Mouse (Mus musculus) stomach, embryonic 15.5 days (tissue): ENCODE measurements around the gene Snx5. TPM values are rescaled to one million over a fixed set of nuclear protein-coding genes. Genes with fewer than 3 reads are reported as not detected.

Experiments
- ATAC-seq: fragments of 200-750 bp; cut with Nextera tagmentation; 2 replicates; pipeline ENCODE4 v1.8.0; 2017; ENCODE audit warnings: low read depth, moderate number of reproducible peaks, moderate TSS enrichment; ENCODE audit not compliant: insufficient read depth, low FRiP score
- H3K27ac ChIP-seq: fragments of 300-500 bp; sonication (generic); 2 replicates; pipeline ENCODE4 v1.5.1; 2015; ENCODE audit warnings: mild to moderate bottlenecking, inconsistent platforms
- H3K27me3 ChIP-seq: fragments of 300-500 bp; sonication (generic); replicated peaks from 2 replicates; pipeline ENCODE4 v1.6.1; 2015; ENCODE audit warnings: inconsistent platforms
- H3K36me3 ChIP-seq: fragments of 300-500 bp; sonication (generic); 2 replicates; pipeline ENCODE4 v1.6.1; 2015; ENCODE audit warnings: inconsistent platforms
- H3K4me1 ChIP-seq: fragments of 300-500 bp; sonication (generic); 2 replicates; pipeline ENCODE4 v1.6.1; 2015; ENCODE audit warnings: inconsistent platforms
- H3K4me2 ChIP-seq: fragments of 300-500 bp; sonication (generic); 2 replicates; pipeline ENCODE4 v1.6.1; 2015; ENCODE audit warnings: mild to moderate bottlenecking, inconsistent platforms
- H3K4me3 ChIP-seq: fragments of 300-500 bp; sonication (generic); replicated peaks from 2 replicates; pipeline ENCODE4 v1.5.1; 2015; ENCODE audit warnings: inconsistent platforms
- H3K9ac ChIP-seq: fragments of 300-500 bp; sonication (generic); 2 replicates; pipeline ENCODE4 v1.6.1; 2015; ENCODE audit warnings: inconsistent platforms
- H3K9me3 ChIP-seq: fragments of 300-500 bp; sonication (generic); 2 replicates; pipeline ENCODE4 v1.6.1; 2016; ENCODE audit warnings: inconsistent platforms
- WGBS: fragments of 180-500 bp; shearing (Covaris S2); methylation state at CpG from one replicate; pipeline ENCODE4 v1.1.7; 2015; 5-methylcytosine and 5-hydroxymethylcytosine counted together
- polyA plus RNA-seq: library from polyadenylated mRNA; unstranded; fragments of >200 nt; fragmentation: Nextera tagmentation; extraction: Ambion mirVana; gene quantifications from 2 replicates; pipeline ENCODE4 v1.2.1, GENCODE M21; 2015

Snx5 gene
- polyA plus RNA-seq, 1 experiment from 2014 or later = 122 TPM

DNA sequence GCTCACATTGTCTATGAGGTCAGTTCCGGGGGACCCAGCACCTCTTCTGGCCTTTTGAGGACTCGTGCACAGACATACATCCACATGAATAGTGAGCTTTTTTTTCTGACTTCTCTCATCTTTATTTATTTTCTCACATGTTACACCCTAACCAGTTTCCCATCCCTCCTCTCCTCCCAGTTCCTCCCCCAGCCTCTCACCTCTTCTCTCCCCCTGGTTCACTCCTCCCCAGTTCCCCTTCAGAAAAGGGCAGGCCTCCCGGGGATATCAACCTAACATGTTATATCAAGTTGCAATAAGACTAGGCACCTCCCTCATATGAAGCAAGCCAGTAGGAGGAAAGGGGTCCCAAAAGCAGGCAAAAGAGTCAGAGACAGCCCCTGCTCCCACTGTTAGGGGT lies 9.9 kb upstream of the Snx5 start:
- Histone ChIP-seq H3K4me1 (no peaks in the 10 kb centered on the region), H3K4me2 (no peak overlapping the region), H3K27ac (no peak overlapping the region), H3K9me3 (no peaks in the 10 kb centered on the region), H3K36me3 (peaks cover 20% of the 10 kb centered on the region; the same call in 1 of the 2 replicates), H3K9ac (no peak overlapping the region), H3K27me3 (no peaks in the 10 kb centered on the region), H3K4me3 (no peak overlapping the region)
- 69% methylated on average over 3 of the region's 3 CpGs for WGBS
- ATAC-seq = no peak

- 75% methylated on average over 5 of the region's 5 CpGs for WGBS
Observed at GRCm38 (mm10) chr2:144279742-144280141, 9.0 kb upstream of the Snx5 start.

DNA sequence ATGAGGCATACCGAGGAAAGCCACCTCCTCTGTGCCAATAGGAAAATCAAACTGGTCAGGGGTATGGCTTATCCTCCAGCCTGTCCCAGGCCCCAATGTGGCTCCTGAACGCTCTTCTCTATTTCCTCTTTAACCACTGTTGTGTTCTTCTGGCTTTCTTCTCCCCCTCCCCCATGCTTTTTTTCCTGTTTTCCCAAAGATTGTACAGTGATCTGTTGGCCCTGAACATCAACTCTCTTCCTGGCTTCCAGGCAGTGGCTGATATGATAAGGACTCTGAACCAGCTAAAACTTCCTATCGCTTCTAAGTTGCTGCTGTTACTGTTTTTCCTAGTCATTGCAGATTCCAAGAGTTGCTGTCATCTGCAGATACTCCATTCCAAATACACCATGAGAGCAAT lies 6.2 kb upstream of the Snx5 start:
- ATAC-seq = no peak
- no peak overlapping the region for H3K27ac ChIP-seq

More at GRCm38 (mm10) chr2:144279742-144280141, 9.0 kb upstream of the Snx5 start:
- no peaks in the 10 kb centered on the region for H3K27me3 ChIP-seq
- H3K9me3 ChIP-seq = no peaks in the 10 kb centered on the region
- peaks cover 20% of the 10 kb centered on the region; the same call in 1 of the 2 replicates for H3K36me3 ChIP-seq
- H3K9ac ChIP-seq = no peak overlapping the region
- no peak overlapping the region for H3K4me2 ChIP-seq
- no peaks in the 10 kb centered on the region for H3K4me1 ChIP-seq
- ATAC-seq = peak; percentile 68; the same call in 1 of the 2 replicates
- no peak overlapping the region for H3K4me3 ChIP-seq
- H3K27ac ChIP-seq = no peak overlapping the region

DNA sequence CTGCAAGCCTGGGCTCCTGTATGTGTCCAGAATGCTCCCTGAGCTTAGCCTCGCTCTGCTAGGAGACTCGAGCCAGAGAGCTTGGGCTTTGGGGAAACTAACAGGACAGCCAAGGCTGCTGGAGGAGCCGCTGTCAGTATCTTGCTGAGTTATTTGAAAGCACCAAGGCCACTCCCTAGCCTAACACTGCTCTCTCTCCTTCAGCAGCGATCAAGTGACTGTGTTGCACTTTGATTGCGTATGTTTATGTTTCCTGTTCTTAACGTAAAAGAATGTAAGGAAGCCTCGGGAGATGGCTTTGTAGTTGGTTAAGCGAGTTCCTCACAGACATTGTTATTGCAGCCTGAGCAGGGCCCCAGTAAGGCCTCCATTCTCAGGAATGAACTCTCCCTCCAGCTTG lies 4.0 kb upstream of the Snx5 start:
- Histone ChIP-seq H3K4me2 (peak overlapping the region; percentile 8; the same call in 1 of the 2 replicates), H3K9me3 (no peaks in the 10 kb centered on the region), H3K27me3 (no peaks in the 10 kb centered on the region), H3K4me1 (0 out of 2 replicates have a peak, but pooled peaks cover 5% of the 10 kb centered on the region), H3K4me3 (no peak overlapping the region), H3K27ac (peak overlapping the region; percentile 61; the same call in 1 of the 2 replicates), H3K36me3 (peaks cover 19% of the 10 kb centered on the region; the same call in 1 of the 2 replicates), H3K9ac (no peak overlapping the region)
- WGBS = 23% methylated on average over 8 of the region's 8 CpGs
- ATAC-seq = no peak

More for the DNA sequence above, 6.2 kb upstream of the Snx5 start:
- peaks cover 20% of the 10 kb centered on the region; the same call in 1 of the 2 replicates for H3K36me3 ChIP-seq
- 91% methylated on average over 3 of the region's 3 CpGs for WGBS
- H3K4me3 ChIP-seq = no peak overlapping the region
- H3K9ac ChIP-seq = no peak overlapping the region
- H3K9me3 ChIP-seq = no peaks in the 10 kb centered on the region
- no peaks in the 10 kb centered on the region for H3K27me3 ChIP-seq
- 0 out of 2 replicates have a peak, but pooled peaks cover 5% of the 10 kb centered on the region for H3K4me1 ChIP-seq
- no peak overlapping the region for H3K4me2 ChIP-seq

DNA sequence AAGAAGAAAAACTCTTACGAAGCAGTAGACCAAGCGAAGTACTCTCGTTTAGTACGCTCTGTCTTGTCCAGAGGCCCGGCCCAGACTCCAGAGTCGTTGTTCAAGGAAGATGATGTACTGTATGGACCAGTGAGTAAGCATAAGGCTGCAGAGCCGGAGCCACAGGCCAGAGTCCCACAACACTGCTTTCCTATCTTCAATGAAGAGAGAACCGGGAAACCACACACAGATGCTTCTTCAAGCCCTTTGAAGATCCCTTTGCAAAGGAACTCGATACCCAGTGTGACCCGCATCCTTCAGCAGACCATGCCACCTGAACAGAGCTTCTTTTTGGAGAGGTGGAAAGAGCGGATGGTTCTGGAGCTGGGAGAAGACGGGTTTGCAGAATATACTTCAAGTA lies 1.4 kb upstream of the Snx5 start:
- no peak overlapping the region for H3K4me3 ChIP-seq
- H3K9me3 ChIP-seq = no peaks in the 10 kb centered on the region
- ATAC-seq = no peak
- 87% methylated on average over 12 of the region's 12 CpGs for WGBS
- H3K9ac ChIP-seq = no peak overlapping the region
- no peak overlapping the region for H3K4me2 ChIP-seq
- no peaks in the 10 kb centered on the region for H3K27me3 ChIP-seq
- H3K4me1 ChIP-seq = peaks cover 5% of the 10 kb centered on the region; the same call in 1 of the 2 replicates
- H3K36me3 ChIP-seq = peaks cover 6% of the 10 kb centered on the region; the same call in 1 of the 2 replicates
- no peak overlapping the region for H3K27ac ChIP-seq

DNA sequence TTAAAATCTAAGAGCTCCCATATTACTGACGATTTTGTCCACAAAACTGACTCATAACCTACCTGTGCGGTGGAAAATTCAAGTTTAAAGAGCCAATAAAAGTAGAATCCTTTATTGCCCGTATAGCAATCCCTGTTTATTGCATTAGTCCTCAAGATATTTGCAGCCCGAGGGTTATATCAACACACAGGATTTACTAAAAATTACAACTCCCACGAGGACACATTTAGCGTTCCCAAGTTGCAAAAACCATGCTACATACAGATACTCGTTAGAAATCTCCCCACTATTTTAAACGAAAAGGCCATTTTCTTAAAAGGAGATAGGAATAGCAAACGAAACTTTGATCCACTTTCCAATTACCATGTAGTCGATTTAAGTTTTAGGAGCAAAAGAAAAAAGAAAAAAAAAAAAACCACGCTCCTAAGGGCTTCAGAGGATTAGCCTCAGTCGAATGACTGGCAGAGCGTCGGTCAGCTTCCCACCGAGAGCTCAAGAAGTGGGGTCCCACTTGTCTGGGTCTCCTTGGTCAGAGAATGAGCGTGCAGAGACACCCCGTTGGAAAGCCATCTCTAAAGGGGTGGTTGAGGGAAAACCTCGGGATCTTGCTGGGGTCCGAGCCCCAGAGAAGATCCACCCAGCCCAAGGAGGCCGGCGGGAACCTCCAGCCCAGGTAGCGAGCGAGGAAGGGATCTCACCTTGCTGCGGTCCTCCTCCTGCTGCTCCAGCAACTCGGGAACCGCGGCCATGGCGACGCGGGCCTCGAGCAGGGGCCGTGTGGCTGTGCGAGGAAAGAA lies 829 bp downstream of the Snx5 start:
- no peak for ATAC-seq
- peaks cover 5% of the 10 kb centered on the region; the same call in 1 of the 2 replicates for H3K4me1 ChIP-seq
- no peaks in the 10 kb centered on the region for H3K27me3 ChIP-seq
- no peaks in the 10 kb centered on the region for H3K9me3 ChIP-seq
- peak overlapping the region; percentile 93 for H3K4me3 ChIP-seq
- H3K4me2 ChIP-seq = peak overlapping the region; percentile 80
- peak overlapping the region; percentile 87 for H3K9ac ChIP-seq
- under 1% methylated on average over 32 of the region's 33 CpGs for WGBS
- peak overlapping the region; percentile 96 for H3K27ac ChIP-seq
- H3K36me3 ChIP-seq = no peaks in the 10 kb centered on the region

DNA sequence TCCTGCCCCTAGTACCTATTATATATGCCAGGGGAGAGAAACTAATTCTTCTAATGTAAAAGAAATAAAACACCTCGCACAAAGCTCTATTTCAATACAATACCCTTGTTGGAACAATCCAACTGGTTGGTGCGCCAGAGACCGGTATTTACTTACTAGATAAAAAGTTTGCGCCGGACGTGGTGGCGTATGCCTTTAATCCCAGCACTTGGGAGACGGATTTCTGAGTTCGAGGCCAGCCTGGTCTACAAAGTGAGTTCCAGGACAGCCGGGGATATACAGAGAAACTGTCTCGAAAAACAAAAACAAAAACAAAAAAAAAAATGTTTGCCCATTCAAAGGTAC lies 1.4 kb downstream of the Snx5 start:
- H3K9ac ChIP-seq = peak overlapping the region; percentile 87; the same call in 1 of the 2 replicates
- ATAC-seq = no peak
- no peaks in the 10 kb centered on the region for H3K36me3 ChIP-seq
- H3K27ac ChIP-seq = no peak overlapping the region; the same call in 1 of the 2 replicates
- no peaks in the 10 kb centered on the region for H3K27me3 ChIP-seq
- peaks cover 5% of the 10 kb centered on the region; the same call in 1 of the 2 replicates for H3K4me1 ChIP-seq
- H3K4me2 ChIP-seq = peak overlapping the region; percentile 80
- 1% methylated on average over 11 of the region's 11 CpGs for WGBS
- no peaks in the 10 kb centered on the region for H3K9me3 ChIP-seq
- H3K4me3 ChIP-seq = peak overlapping the region; percentile 93

- 4% methylated on average over 6 of the region's 6 CpGs for WGBS
- no peak for ATAC-seq
- H3K4me3 ChIP-seq = peak overlapping the region; percentile 93
- no peaks in the 10 kb centered on the region for H3K27me3 ChIP-seq
- no peaks in the 10 kb centered on the region for H3K9me3 ChIP-seq
- H3K9ac ChIP-seq = 0 out of 2 replicates have a peak overlapping the region, but pooled peaks have one; percentile 19
- H3K27ac ChIP-seq = no peak overlapping the region; the same call in 1 of the 2 replicates
- no peaks in the 10 kb centered on the region; the same call in 1 of the 2 replicates for H3K36me3 ChIP-seq
- peak overlapping the region; percentile 80 for H3K4me2 ChIP-seq
- H3K4me1 ChIP-seq = peaks cover 5% of the 10 kb centered on the region; the same call in 1 of the 2 replicates
Observed at GRCm38 (mm10) chr2:144268446-144269305, 2.0 kb downstream of the Snx5 start.

- 45% methylated on average over 1 of the region's 1 CpGs for WGBS
- no peaks in the 10 kb centered on the region for H3K9me3 ChIP-seq
- H3K4me1 ChIP-seq = no peaks in the 10 kb centered on the region; the same call in 1 of the 2 replicates
- H3K27me3 ChIP-seq = no peaks in the 10 kb centered on the region
- H3K27ac ChIP-seq = no peak overlapping the region
- H3K36me3 ChIP-seq = no peaks in the 10 kb centered on the region; the same call in 1 of the 2 replicates
- no peak overlapping the region for H3K9ac ChIP-seq
- H3K4me3 ChIP-seq = 0 out of 2 replicates have a peak overlapping the region, but pooled peaks have one; percentile 93
- peak overlapping the region; percentile 80 for H3K4me2 ChIP-seq
- ATAC-seq = no peak
Observed at GRCm38 (mm10) chr2:144267731-144268015, 3.0 kb downstream of the Snx5 start.

DNA sequence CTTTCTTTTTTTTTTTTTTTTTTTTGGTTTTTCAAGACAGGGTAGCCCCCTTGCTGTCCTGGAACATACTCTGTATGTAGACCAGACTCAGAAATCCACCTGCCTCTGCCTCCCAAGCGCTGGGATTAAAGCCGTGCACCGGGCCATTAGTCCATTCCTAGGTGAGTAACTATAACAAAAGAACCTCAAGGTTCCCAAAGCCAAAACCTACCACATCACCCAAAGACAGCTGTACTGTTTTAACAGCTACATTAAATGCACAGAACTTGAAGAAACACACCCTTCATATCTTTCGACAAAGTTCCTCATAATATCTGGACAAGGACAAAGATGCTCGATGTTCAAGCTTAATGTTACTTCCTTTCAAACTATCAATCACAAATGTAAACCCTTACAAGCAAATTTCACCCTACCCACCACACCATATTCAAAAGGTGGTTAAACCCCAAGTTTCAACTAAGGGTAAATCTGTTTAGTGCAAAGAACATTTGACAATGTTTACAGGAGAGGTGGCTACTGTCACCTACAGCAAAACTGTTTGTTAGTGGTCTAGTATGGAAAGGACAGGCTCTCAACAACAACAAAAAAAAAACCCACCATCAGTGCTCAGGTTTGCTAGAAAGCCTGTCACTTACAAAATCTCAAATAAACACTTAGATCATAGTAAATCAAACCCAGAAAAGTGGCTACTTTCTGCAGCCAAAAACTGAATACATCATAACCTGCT lies 3.5 kb downstream of the Snx5 start:
- no peaks in the 10 kb centered on the region; the same call in 1 of the 2 replicates for H3K4me1 ChIP-seq
- ATAC-seq = no peak
- no peaks in the 10 kb centered on the region for H3K27me3 ChIP-seq
- no peak overlapping the region for H3K4me3 ChIP-seq
- no peak overlapping the region for H3K27ac ChIP-seq
- WGBS = 48% methylated on average over 5 of the region's 5 CpGs
- no peaks in the 10 kb centered on the region for H3K9me3 ChIP-seq
- no peak overlapping the region for H3K9ac ChIP-seq
- H3K4me2 ChIP-seq = peak overlapping the region; percentile 80
- no peaks in the 10 kb centered on the region; the same call in 1 of the 2 replicates for H3K36me3 ChIP-seq
